Mouse (Mus musculus) G1E-ER4 (cell line): ENCODE results near the gene Xpo5. TPM values are rescaled to one million over a fixed set of nuclear protein-coding genes. Genes with fewer than 3 reads are reported as not detected.

Experiments
- GATA1 ChIP-seq: IDR thresholded peaks from one replicate; pipeline ENCODE4 v1.8.0; 2012; ENCODE audit warnings: low read length, inconsistent platforms
- polyA plus RNA-seq: library from polyadenylated mRNA; stranded (reverse); fragments of >175 nt; gene quantifications from 2 replicates; pipeline ENCODE4 v1.2.3, GENCODE M21; 2012

The Xpo5 gene
- polyA plus RNA-seq, 1 experiment: 31.0 TPM

- no peak for TF ChIP-seq GATA1
Measured at GRCm38 (mm10) chr17:46287678-46288095, 85.1 kb downstream of the Xpo5 start.

Other genes with a start within 250 kb of the Xpo5 start
- 42.9 and 53.0 TPM in 2 replicates for gene Vegfa, start 170.4 kb upstream of the Xpo5 start, polyA plus RNA-seq
- 91.7 and 133 TPM in 2 replicates for gene Mrps18a, start 91.8 kb upstream of the Xpo5 start, polyA plus RNA-seq
- 0.08 TPM in 1 of 2 replicates, not detected in the other for gene Rsph9, start 58.6 kb upstream of the Xpo5 start, polyA plus RNA-seq
- gene Mad2l1bp, start 49.2 kb upstream of the Xpo5 start, polyA plus RNA-seq: 7.0 and 14.8 TPM in 2 replicates
- 38.1 and 53.1 TPM in 2 replicates for gene Gtpbp2, start 41.8 kb upstream of the Xpo5 start, polyA plus RNA-seq
- 1.6 and 1.7 TPM in 2 replicates for gene Polh, start 137 bp upstream of the Xpo5 start, polyA plus RNA-seq
- 16.5 and 28.3 TPM in 2 replicates for gene Polr1c, start 45.3 kb downstream of the Xpo5 start, polyA plus RNA-seq
- 76.6 and 86.4 TPM in 2 replicates for gene Yipf3, start 45.3 kb downstream of the Xpo5 start, polyA plus RNA-seq
- 1.5 and 1.6 TPM in 2 replicates for gene Lrrc73, start 50.7 kb downstream of the Xpo5 start, polyA plus RNA-seq
- 90.9 and 127 TPM in 2 replicates for gene Tjap1, start 80.2 kb downstream of the Xpo5 start, polyA plus RNA-seq
- gene Dlk2, start 94.6 kb downstream of the Xpo5 start, polyA plus RNA-seq: not detected in 2 replicates
- gene Abcc10, start 125.6 kb downstream of the Xpo5 start, polyA plus RNA-seq: 11.8 and 12.9 TPM in 2 replicates
- gene Zfp318, start 180.9 kb downstream of the Xpo5 start, polyA plus RNA-seq: 7.3 and 7.6 TPM in 2 replicates
- gene Crip3, start 226.1 kb downstream of the Xpo5 start, polyA plus RNA-seq: not detected in 2 replicates
- not detected in 2 replicates for gene Slc22a7, start 235.7 kb downstream of the Xpo5 start, polyA plus RNA-seq